Mouse (Mus musculus) embryonic facial prominence, embryonic 12.5 days (tissue): Measurements from ENCODE around the gene Plcb4. TPM values are rescaled to one million over a fixed set of nuclear protein-coding genes. Genes with fewer than 3 reads are reported as not detected.

Experiments
- ATAC-seq: fragments of 200-750 bp; cut with Nextera tagmentation; 2 replicates; pipeline ENCODE4 v1.8.0; 2017; ENCODE audit not compliant: insufficient number of reproducible peaks, insufficient read depth, low FRiP score, low TSS enrichment
- H3K27ac ChIP-seq: fragments of 300-500 bp; sonication (generic); 2 replicates; pipeline ENCODE4 v1.5.1; 2016; ENCODE audit warnings: mild to moderate bottlenecking
- H3K27me3 ChIP-seq: fragments of 300-500 bp; sonication (generic); 2 replicates; pipeline ENCODE4 v1.6.1; 2016; ENCODE audit warnings: mild to moderate bottlenecking, moderate library complexity
- H3K36me3 ChIP-seq: fragments of 300-500 bp; sonication (generic); 2 replicates; pipeline ENCODE4 v1.6.1; 2016; ENCODE audit warnings: mild to moderate bottlenecking
- H3K4me1 ChIP-seq: fragments of 300-500 bp; sonication (generic); 2 replicates; pipeline ENCODE4 v1.6.1; 2016
- H3K4me2 ChIP-seq: fragments of 300-500 bp; sonication (generic); replicated peaks from 2 replicates; pipeline ENCODE4 v1.6.1; 2016; ENCODE audit warnings: mild to moderate bottlenecking, moderate library complexity
- H3K4me3 ChIP-seq: fragments of 300-500 bp; sonication (generic); 2 replicates; pipeline ENCODE4 v1.5.1; 2016; ENCODE audit warnings: mild to moderate bottlenecking
- H3K9ac ChIP-seq: fragments of 300-500 bp; sonication (generic); 2 replicates; pipeline ENCODE4 v1.6.1; 2016; ENCODE audit warnings: mild to moderate bottlenecking, moderate library complexity
- H3K9me3 ChIP-seq: fragments of 300-500 bp; sonication (generic); 2 replicates; pipeline ENCODE4 v1.6.1; 2016; ENCODE audit warnings: mild to moderate bottlenecking, moderate library complexity
- WGBS: fragments of 180-500 bp; shearing (Covaris S2); methylation state at CpG from one replicate; pipeline ENCODE4 v1.1.7; 2016; 5-methylcytosine and 5-hydroxymethylcytosine counted together
- polyA plus RNA-seq: library from polyadenylated mRNA; unstranded; fragments of >200 nt; fragmentation: Nextera tagmentation; extraction: Ambion mirVana; gene quantifications from 2 replicates; pipeline ENCODE4 v1.2.1, GENCODE M21; 2016

Gene Plcb4
- 18.4 and 18.7 TPM in 2 replicates for polyA plus RNA-seq

DNA sequence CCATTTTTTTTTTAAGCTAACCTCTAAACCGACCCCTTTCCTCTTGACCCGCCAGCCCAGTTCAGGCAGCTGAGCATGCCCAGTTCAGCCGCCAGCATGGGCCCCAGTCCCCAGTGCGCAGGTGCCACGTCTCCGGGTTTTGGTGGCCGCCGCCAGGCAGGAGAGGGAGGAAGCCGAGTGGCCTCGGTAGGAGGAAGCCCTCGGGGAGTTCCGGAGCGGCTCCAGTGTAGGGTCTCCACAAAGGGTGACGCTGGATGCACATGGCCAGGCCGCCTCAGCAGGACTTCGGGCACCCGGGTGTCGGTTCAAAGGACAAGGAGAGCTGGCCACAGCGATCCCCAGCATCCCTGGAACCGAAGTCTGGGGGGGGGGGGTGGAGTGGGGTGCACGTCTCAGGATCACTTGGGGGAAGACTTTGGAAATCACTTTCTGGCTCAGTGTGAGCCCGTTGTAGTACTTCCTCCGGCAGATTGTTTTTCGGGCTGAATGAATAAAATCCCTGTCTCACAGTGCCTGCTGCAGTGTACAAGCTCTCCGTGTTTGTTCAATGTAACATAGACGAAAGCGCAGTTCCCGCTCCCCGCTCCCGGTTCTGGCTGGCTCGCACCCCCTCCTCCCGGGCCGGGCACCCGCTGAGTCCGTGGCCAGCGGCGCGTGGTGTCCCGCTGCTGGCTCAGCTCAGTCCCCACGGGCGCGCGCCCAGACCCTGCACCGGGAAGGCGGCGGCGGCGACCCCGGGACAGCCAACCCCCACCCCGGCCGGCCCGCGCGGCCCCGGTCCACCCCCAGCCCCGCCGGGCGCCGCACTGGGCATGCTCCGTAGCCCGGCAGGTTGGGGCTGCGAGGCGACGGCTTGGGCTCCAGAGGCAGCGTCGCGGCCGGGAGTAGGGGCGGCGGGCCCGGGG is at the start of gene Plcb4:
Gene Plcb4 (plus strand): TSS at position 526 of the 905 bp plus-strand sequence.
- Histone ChIP-seq H3K9ac (peak within 1 kb of the TSS; percentile 93), H3K9me3 (no peaks in the 10 kb centered on the region), H3K27me3 (no peaks in the 10 kb centered on the region), H3K36me3 (no peaks in the 10 kb centered on the region), H3K4me3 (peak within 1 kb of the TSS; percentile 76), H3K4me2 (peak within 1 kb of the TSS; percentile 72), H3K4me1 (no peaks in the 10 kb centered on the region), H3K27ac (peak within 1 kb of the TSS; percentile 95)
- 0% methylated on average over 60 of the region's 71 CpGs for WGBS
- ATAC-seq = peak; percentile 95

DNA sequence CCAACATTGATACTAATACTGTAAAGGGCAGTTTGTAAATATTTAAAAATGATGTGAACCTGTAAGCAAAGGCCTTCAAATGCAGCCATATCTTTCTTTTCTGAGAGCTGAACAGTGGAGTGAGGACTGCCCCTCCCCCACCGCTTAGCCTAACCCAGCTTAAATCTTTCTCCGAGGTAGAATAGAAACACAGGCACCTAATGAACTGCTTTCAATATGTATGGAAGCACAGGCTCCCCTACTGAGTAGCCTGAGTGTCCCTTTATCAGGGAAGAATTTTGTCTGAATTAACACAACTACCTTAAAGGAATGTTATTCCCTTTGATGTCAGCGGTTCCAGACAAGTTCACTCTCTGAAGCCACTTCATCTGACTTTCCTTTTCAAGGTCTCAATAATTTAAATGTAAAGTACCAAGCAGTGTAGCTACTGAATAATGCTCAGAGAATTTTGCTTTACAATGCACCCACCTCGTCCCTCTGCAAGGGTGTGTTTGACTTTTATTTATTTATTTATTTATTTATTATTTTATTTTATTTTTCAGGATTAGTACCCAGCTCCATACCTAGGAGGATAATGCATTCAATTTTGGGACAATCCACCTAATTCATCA is 44.1 kb upstream of the Plcb4 start:
- Histone ChIP-seq H3K9ac (no peak overlapping the region), H3K27me3 (no peaks in the 10 kb centered on the region), H3K27ac (no peak overlapping the region), H3K4me3 (no peak overlapping the region), H3K4me2 (no peak overlapping the region), H3K9me3 (no peaks in the 10 kb centered on the region), H3K36me3 (no peaks in the 10 kb centered on the region), H3K4me1 (no peaks in the 10 kb centered on the region)
- 19% methylated on average over 4 of the region's 4 CpGs for WGBS
- no peak for ATAC-seq

DNA sequence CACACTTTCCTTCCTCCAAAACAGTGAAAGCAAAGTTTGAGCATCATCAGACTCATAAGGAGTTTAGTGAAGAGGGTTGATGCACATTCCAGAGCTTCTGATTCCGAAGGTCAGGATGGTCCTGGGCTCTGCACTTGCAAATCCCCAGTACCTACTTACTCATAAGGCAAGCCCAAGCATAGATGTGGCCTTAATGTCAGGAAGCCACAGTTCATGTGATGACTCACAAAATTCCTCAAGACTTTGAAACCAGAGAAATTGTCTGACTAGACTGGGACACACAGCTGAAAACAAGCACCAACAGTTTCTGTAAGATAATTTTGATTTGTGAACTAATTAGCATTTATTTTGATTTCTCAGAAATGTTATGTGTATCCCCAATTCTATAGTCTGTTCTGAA is 42.7 kb upstream of the Plcb4 start:
- H3K9me3 ChIP-seq = no peaks in the 10 kb centered on the region
- ATAC-seq = no peak
- no peak overlapping the region for H3K4me3 ChIP-seq
- H3K9ac ChIP-seq = no peak overlapping the region
- H3K27ac ChIP-seq = no peak overlapping the region
- no peak overlapping the region for H3K4me2 ChIP-seq
- H3K27me3 ChIP-seq = no peaks in the 10 kb centered on the region
- no peaks in the 10 kb centered on the region for H3K36me3 ChIP-seq
- H3K4me1 ChIP-seq = no peaks in the 10 kb centered on the region
- 82% methylated on average over 1 of the region's 1 CpGs for WGBS

DNA sequence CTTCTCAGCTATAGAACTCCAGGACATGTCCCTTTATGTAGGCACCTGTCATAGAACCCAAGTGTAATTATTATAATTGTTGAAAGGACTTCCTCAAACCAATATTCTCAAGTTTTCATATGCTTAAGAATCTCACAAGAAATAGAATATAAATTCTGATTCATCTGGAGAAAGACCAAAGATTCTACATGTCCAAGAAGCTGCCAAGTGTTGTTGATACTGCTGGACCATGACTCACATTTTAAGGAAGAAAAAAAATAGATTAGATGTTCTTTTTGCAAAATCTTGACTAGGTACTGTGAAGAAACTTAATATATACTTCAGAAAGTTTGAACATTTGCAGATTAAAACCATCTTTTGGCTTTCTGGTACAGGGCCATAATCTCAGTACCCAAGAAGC is 40.3 kb upstream of the Plcb4 start:
- H3K4me3 ChIP-seq = no peak overlapping the region
- H3K4me1 ChIP-seq = no peaks in the 10 kb centered on the region
- no peaks in the 10 kb centered on the region for H3K27me3 ChIP-seq
- no peak for ATAC-seq
- H3K27ac ChIP-seq = no peak overlapping the region
- H3K36me3 ChIP-seq = no peaks in the 10 kb centered on the region
- no peaks in the 10 kb centered on the region for H3K9me3 ChIP-seq
- H3K4me2 ChIP-seq = no peak overlapping the region
- no peak overlapping the region for H3K9ac ChIP-seq

DNA sequence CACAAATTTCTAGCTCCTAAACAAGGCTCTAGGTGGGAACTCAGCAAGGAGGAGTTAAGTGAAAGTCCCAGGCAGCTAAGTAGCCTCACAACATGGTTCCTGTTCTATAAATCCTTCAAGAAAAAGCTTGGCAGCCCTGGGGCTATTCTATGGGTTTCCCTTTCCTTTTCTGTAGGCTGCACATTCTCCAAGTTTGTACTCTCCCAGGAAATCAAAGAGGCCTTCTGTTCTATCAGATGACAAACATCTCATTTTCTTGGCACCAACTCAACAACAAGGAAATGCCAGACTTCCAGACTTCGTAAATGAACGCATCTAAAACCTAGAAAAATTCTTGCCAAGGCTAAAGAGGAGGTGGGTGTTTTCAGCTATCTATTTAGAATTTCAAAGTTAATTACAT is 38.9 kb upstream of the Plcb4 start:
- Histone ChIP-seq H3K9me3 (no peaks in the 10 kb centered on the region), H3K4me3 (no peak overlapping the region), H3K4me2 (no peak overlapping the region), H3K9ac (no peak overlapping the region), H3K36me3 (no peaks in the 10 kb centered on the region), H3K27me3 (no peaks in the 10 kb centered on the region), H3K4me1 (no peaks in the 10 kb centered on the region), H3K27ac (no peak overlapping the region)
- no peak for ATAC-seq
- 37% methylated on average over 2 of the region's 2 CpGs for WGBS

DNA sequence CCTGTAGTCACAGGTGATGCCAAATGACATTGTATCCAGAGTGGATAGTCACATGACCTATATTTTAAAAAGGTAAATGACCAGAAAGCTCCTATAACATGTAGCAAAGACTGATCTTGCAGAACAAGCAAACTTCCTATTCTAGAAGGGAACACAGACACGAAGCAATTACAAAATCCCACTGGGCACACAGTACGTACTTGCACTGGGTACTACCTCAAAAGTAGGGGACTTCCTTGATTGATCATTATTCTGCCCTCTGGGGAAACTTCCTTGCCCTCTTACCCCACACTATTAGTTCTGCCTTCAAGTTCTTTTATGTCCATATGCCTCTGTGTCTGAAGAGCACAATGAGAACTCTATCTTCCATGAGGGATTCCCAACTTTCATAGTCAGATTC is 31.0 kb upstream of the Plcb4 start:
- Histone ChIP-seq H3K4me2 (no peak overlapping the region), H3K36me3 (no peaks in the 10 kb centered on the region), H3K4me1 (no peaks in the 10 kb centered on the region), H3K9ac (no peak overlapping the region), H3K27me3 (no peaks in the 10 kb centered on the region), H3K4me3 (no peak overlapping the region), H3K27ac (no peak overlapping the region), H3K9me3 (no peaks in the 10 kb centered on the region)
- no peak for ATAC-seq
- 52% methylated on average over 2 of the region's 2 CpGs for WGBS

DNA sequence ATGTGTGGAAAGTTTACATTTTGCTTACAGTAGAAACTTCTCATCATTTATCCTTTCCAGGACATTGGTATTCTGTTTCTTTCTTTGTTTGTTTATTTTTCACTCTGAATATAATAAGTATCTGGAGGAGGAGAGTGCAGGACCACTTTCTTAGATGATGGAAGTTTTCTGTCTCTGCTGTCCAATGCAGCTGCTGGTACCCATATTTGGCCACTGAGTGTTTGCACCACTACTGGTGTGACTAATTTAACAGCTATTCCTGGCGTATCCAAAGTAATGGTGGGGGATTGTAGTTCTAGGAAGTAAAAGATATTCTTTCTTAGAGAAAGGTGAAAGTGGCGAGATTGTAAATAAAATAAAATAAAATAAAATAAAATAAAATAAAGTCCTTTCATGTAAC is 21.6 kb upstream of the Plcb4 start:
- no peak overlapping the region for H3K4me2 ChIP-seq
- no peaks in the 10 kb centered on the region for H3K27me3 ChIP-seq
- H3K9me3 ChIP-seq = no peaks in the 10 kb centered on the region
- 81% methylated on average over 2 of the region's 2 CpGs for WGBS
- no peak overlapping the region for H3K4me3 ChIP-seq
- no peak overlapping the region for H3K27ac ChIP-seq
- no peak for ATAC-seq
- no peak overlapping the region for H3K9ac ChIP-seq
- H3K36me3 ChIP-seq = no peaks in the 10 kb centered on the region
- no peaks in the 10 kb centered on the region for H3K4me1 ChIP-seq

DNA sequence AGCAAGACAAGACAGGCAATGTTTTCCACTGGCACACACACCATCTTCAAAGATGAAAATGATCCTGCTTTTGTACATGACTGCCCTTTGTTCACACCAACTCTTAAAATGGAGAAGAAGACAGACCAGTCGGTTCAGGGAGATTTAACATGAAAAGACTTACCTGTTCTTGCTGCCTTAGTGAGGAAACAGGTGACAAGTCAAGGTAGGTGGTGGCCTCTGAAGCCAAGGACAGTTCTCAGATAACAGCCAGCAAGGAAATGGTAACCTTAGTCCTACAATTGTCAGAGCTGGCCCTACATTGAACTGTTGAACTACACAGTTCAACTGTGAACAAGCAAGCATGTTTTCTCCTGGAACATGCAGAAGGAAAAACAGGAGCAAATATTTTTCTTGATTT is 17.8 kb upstream of the Plcb4 start:
- no peak overlapping the region for H3K4me3 ChIP-seq
- H3K36me3 ChIP-seq = no peaks in the 10 kb centered on the region
- H3K9ac ChIP-seq = no peak overlapping the region
- H3K4me1 ChIP-seq = no peaks in the 10 kb centered on the region
- H3K27me3 ChIP-seq = no peaks in the 10 kb centered on the region
- no peak for ATAC-seq
- H3K9me3 ChIP-seq = no peaks in the 10 kb centered on the region
- WGBS = 80% methylated on average over 1 of the region's 1 CpGs
- no peak overlapping the region for H3K4me2 ChIP-seq
- no peak overlapping the region for H3K27ac ChIP-seq

DNA sequence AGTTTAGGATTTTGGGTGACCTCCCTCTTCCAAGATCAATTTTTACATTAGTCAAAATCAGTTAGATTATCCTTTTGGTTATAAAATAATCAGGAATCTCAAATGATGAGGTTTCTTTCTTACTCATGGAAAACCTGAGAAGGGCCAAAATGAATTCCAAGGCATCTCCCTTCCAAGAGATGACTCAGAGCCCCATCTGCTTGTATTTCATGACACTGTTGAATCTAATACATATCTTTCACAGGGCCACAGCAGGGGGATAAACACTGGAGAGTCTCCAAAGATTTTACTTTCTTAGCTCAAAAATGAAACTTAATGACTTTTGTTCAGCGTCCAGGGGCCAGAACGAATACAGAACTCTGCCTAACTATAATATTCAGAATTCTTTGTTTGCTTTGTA is 17.2 kb upstream of the Plcb4 start:
- ATAC-seq = no peak
- Histone ChIP-seq H3K27me3 (no peaks in the 10 kb centered on the region), H3K4me1 (no peaks in the 10 kb centered on the region), H3K4me3 (no peak overlapping the region), H3K9me3 (no peaks in the 10 kb centered on the region), H3K27ac (no peak overlapping the region), H3K4me2 (no peak overlapping the region), H3K36me3 (no peaks in the 10 kb centered on the region), H3K9ac (no peak overlapping the region)
- 88% methylated on average over 2 of the region's 2 CpGs for WGBS

DNA sequence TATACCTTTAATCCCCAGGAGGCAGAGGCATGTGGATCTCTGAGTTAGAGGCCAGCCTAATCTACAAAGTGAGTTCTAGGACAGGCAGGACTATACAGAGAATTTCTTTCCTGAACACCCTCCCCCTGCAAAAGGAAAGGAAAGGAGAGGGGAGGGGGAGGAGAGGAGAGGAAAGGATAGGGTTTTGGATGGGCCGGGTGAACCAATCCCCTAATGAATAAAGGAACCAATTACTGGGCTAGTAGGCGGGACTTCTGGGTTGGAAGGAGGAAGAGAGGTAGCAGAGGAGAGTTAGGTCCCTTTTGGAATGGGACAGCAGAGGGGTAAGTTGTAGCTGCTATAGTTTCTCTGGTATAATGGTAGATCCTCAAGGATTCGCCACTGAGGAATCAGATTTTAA is 12.6 kb upstream of the Plcb4 start:
- no peaks in the 10 kb centered on the region for H3K4me1 ChIP-seq
- H3K4me2 ChIP-seq = no peak overlapping the region
- no peak for ATAC-seq
- H3K9me3 ChIP-seq = no peaks in the 10 kb centered on the region
- H3K27me3 ChIP-seq = no peaks in the 10 kb centered on the region
- H3K4me3 ChIP-seq = no peak overlapping the region
- H3K36me3 ChIP-seq = no peaks in the 10 kb centered on the region
- WGBS = 61% methylated on average over 3 of the region's 3 CpGs
- no peak overlapping the region for H3K9ac ChIP-seq
- H3K27ac ChIP-seq = no peak overlapping the region

DNA sequence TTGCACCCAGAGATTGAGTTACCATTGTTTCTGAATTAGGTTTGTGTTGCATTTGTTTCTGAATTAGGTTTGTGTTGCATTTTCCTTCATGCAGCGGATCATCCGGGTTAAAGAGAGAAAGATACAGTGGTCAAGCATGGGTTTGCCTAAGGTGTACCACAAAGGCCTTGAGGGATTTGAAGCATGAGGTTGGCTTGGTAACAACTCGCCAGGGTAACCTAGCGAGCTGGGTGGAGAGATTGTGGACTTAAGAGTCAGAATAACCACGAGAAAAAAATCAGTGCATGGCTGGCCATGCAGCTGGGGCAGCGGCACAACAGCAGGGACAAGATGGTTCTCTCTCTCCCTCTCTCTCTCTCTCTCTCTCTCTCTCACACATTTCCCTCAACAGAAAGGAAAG is 12.2 kb upstream of the Plcb4 start:
- Histone ChIP-seq H3K27me3 (no peaks in the 10 kb centered on the region), H3K4me3 (no peak overlapping the region), H3K9me3 (no peaks in the 10 kb centered on the region), H3K9ac (no peak overlapping the region), H3K27ac (no peak overlapping the region), H3K4me2 (no peak overlapping the region), H3K4me1 (no peaks in the 10 kb centered on the region), H3K36me3 (no peaks in the 10 kb centered on the region)
- 84% methylated on average over 6 of the region's 6 CpGs for whole genome bisulfite sequencing
- ATAC-seq = no peak

DNA sequence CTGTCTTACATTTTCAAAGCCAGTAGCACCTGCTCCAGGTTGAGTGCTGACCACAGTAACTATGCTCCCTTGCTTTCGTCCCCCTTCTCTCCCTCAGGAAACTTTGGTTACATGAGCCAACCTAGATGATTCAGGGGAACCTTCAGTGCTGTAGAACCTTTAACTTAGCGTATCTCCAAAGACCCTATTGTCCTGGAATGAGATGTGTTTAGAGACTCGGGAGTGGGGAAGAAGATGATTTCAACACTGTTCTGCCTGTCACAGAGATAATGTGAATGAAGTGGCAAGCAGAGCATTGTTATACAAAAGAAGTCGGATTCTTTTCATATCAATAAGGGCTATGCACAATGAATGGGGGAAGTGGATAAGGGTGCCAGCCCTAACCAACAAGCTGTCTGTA is 10.8 kb upstream of the Plcb4 start:
- ATAC-seq = no peak
- Histone ChIP-seq H3K4me2 (no peak overlapping the region), H3K4me1 (no peaks in the 10 kb centered on the region), H3K9me3 (no peaks in the 10 kb centered on the region), H3K27me3 (no peaks in the 10 kb centered on the region), H3K9ac (no peak overlapping the region), H3K4me3 (no peak overlapping the region), H3K27ac (no peak overlapping the region), H3K36me3 (no peaks in the 10 kb centered on the region)
- 86% methylated on average over 4 of the region's 4 CpGs for WGBS
